Mouse (Mus musculus) MEL (cell line): ENCODE data around the gene Il10rb. TPM values are rescaled to one million over a fixed set of nuclear protein-coding genes. Genes with fewer than 3 reads are reported as not detected.
A peak's percentile ranks its signal among the peaks of the same experiment; 100 is the strongest.

Experiments
- DNase-seq: peaks from one replicate; pipeline ENCODE4 v3.0.0; 2011; ENCODE audit warnings: low read depth, low spot score
- H3K27ac ChIP-seq: 2 replicates; pipeline ENCODE4 v1.5.1; 2012; ENCODE audit warnings: low read depth, mild to moderate bottlenecking, control low read depth, low read length, moderate library complexity; ENCODE audit not compliant: control insufficient read depth
- H3K27me3 ChIP-seq, 2 experiments: fragments of 150-350 bp in 1 of 2; sonication (generic) in 1 of 2; 2 replicates each; pipeline ENCODE4 v1.6.1; 2012; ENCODE audit warnings: low read length in 2 of 2, mild to moderate bottlenecking in 2 of 2, improper control_type of control experiment in 1 of 2, moderate library complexity in 1 of 2; ENCODE audit not compliant: insufficient read depth in 2 of 2, control insufficient read depth in 1 of 2
- H3K36me3 ChIP-seq, 2 experiments: 2 replicates each; pipeline ENCODE4 v1.6.1; 2012 to 2014; ENCODE audit warnings: low read length in 2 of 2, improper control_type of control experiment in 1 of 2, inconsistent platforms in 1 of 2, mild to moderate bottlenecking in 1 of 2; ENCODE audit not compliant: insufficient read depth in 2 of 2, control insufficient read depth in 1 of 2
- H3K4me1 ChIP-seq, 2 experiments: fragments of 150-350 bp in 1 of 2; sonication (generic) in 1 of 2; 2 replicates each; pipeline ENCODE4 v1.6.1; 2012; ENCODE audit warnings: low read length in 2 of 2, improper control_type of control experiment in 1 of 2, mild to moderate bottlenecking in 1 of 2; ENCODE audit not compliant: insufficient read depth in 2 of 2, control insufficient read depth in 1 of 2
- H3K4me3 ChIP-seq, 2 experiments: fragments of 150-350 bp in 1 of 2; sonication (generic) in 1 of 2; 2 replicates each; pipeline ENCODE4 v1.5.1; 2012; ENCODE audit warnings: low read depth in 2 of 2, low read length in 2 of 2, mild to moderate bottlenecking in 2 of 2, moderate library complexity in 2 of 2, control low read depth in 1 of 2, improper control_type of control experiment in 1 of 2; ENCODE audit not compliant: control insufficient read depth in 1 of 2, insufficient read depth in 1 of 2
- H3K79me2 ChIP-seq: 2 replicates; pipeline ENCODE4 v1.6.1; 2012; ENCODE audit warnings: mild to moderate bottlenecking, low read length, moderate library complexity; ENCODE audit not compliant: control insufficient read depth, poor library complexity, insufficient read depth
- H3K9ac ChIP-seq: 2 replicates; pipeline ENCODE4 v1.6.1; 2012; ENCODE audit warnings: low read depth, mild to moderate bottlenecking, control low read depth, low read length, moderate library complexity; ENCODE audit not compliant: control insufficient read depth, poor library complexity, severe bottlenecking
- H3K9me3 ChIP-seq: fragments of 150-350 bp; sonication (generic); replicated peaks from 2 replicates; pipeline ENCODE4 v1.6.1; 2012; ENCODE audit warnings: mild to moderate bottlenecking, low read length, improper control_type of control experiment, moderate library complexity; ENCODE audit not compliant: insufficient read depth
- BHLHE40 ChIP-seq: IDR thresholded peaks from 2 replicates; pipeline ENCODE4 v1.6.1; 2012; ENCODE audit warnings: low read depth, mild to moderate bottlenecking, inconsistent platforms, low read length, improper control_type of control experiment, borderline replicate concordance
- CHD2 ChIP-seq: IDR thresholded peaks from 2 replicates; pipeline ENCODE4 v1.6.1; 2011; ENCODE audit warnings: low read length, improper control_type of control experiment
- CTCF ChIP-seq, 3 experiments: IDR thresholded peaks in 2 of 3; conservative IDR thresholded peaks in 1 of 3; 2 replicates each; pipeline ENCODE4 v1.5.1; 2011 to 2012; ENCODE audit warnings: low read length in 3 of 3, low read depth in 2 of 3, mild to moderate bottlenecking in 2 of 3, improper control_type of control experiment in 1 of 3, inconsistent platforms in 1 of 3, mixed read lengths in 1 of 3, moderate library complexity in 1 of 3; ENCODE audit not compliant: control insufficient read depth in 1 of 3, insufficient read depth in 1 of 3, poor library complexity in 1 of 3, severe bottlenecking in 1 of 3
- EP300 ChIP-seq, 2 experiments: IDR thresholded peaks; 2 replicates each; pipeline ENCODE4 v1.6.1; 2011; ENCODE audit warnings: improper control_type of control experiment in 2 of 2, low read length in 2 of 2, low read depth in 1 of 2, mild to moderate bottlenecking in 1 of 2
- ETS1 ChIP-seq: IDR thresholded peaks from 2 replicates; pipeline ENCODE4 v1.6.1; 2012; ENCODE audit warnings: low read depth, mild to moderate bottlenecking, inconsistent platforms, low read length, improper control_type of control experiment, moderate library complexity
- GABPA ChIP-seq: IDR thresholded peaks from 2 replicates; pipeline ENCODE4 v1.6.1; 2012; ENCODE audit warnings: low read depth, mild to moderate bottlenecking, inconsistent platforms, low read length, improper control_type of control experiment, moderate library complexity
- HCFC1 ChIP-seq: IDR thresholded peaks from 2 replicates; pipeline ENCODE4 v1.6.1; 2012; ENCODE audit warnings: low read depth, mild to moderate bottlenecking, inconsistent platforms, low read length, improper control_type of control experiment, moderate library complexity
- KAT2A ChIP-seq: conservative IDR thresholded peaks from 2 replicates; pipeline ENCODE4 v1.6.1; 2012; ENCODE audit warnings: low read depth, low read length, improper control_type of control experiment, inconsistent platforms
- MAFK ChIP-seq: IDR thresholded peaks from 2 replicates; pipeline ENCODE4 v1.6.1; 2011; ENCODE audit warnings: low read depth, mild to moderate bottlenecking, low read length, improper control_type of control experiment, borderline replicate concordance
- MAX ChIP-seq: IDR thresholded peaks from 2 replicates; pipeline ENCODE4 v1.6.1; 2011; ENCODE audit warnings: low read length, improper control_type of control experiment
- MAZ ChIP-seq: IDR thresholded peaks from 2 replicates; pipeline ENCODE4 v1.6.1; 2012; ENCODE audit warnings: low read depth, mild to moderate bottlenecking, inconsistent platforms, low read length, improper control_type of control experiment
- MXI1 ChIP-seq: IDR thresholded peaks from 2 replicates; pipeline ENCODE4 v1.6.1; 2011; ENCODE audit warnings: mild to moderate bottlenecking, low read depth, low read length, improper control_type of control experiment
- MYB ChIP-seq: IDR thresholded peaks from 2 replicates; pipeline ENCODE4 v1.6.1; 2011; ENCODE audit warnings: mild to moderate bottlenecking, low read depth, low read length, improper control_type of control experiment
- NELFE ChIP-seq: IDR thresholded peaks from 2 replicates; pipeline ENCODE4 v1.6.1; 2011; ENCODE audit warnings: low read depth, low read length, improper control_type of control experiment
- NRF1 ChIP-seq: IDR thresholded peaks from 2 replicates; pipeline ENCODE4 v1.6.1; 2014; ENCODE audit warnings: low read depth, mild to moderate bottlenecking, inconsistent platforms, low read length, improper control_type of control experiment, moderate library complexity; ENCODE audit not compliant: poor library complexity, insufficient read depth, severe bottlenecking
- POLR2AphosphoS2 ChIP-seq: IDR thresholded peaks from 2 replicates; pipeline ENCODE4 v1.6.1; 2011; ENCODE audit warnings: low read length, improper control_type of control experiment
- POLR2AphosphoS5 ChIP-seq: IDR thresholded peaks from 2 replicates; pipeline ENCODE4 v1.6.1; 2012; ENCODE audit warnings: low read depth, borderline replicate concordance, mild to moderate bottlenecking, inconsistent platforms, low read length, moderate library complexity, mixed read lengths
- RCOR1 ChIP-seq: IDR thresholded peaks from 2 replicates; pipeline ENCODE4 v1.6.1; 2012; ENCODE audit warnings: low read depth, mild to moderate bottlenecking, inconsistent platforms, low read length, improper control_type of control experiment
- SIN3A ChIP-seq: IDR thresholded peaks from 2 replicates; pipeline ENCODE4 v1.6.1; 2012; ENCODE audit warnings: low read length, improper control_type of control experiment, inconsistent platforms
- TAL1 ChIP-seq: IDR thresholded peaks from 2 replicates; pipeline ENCODE4 v1.6.1; 2012; ENCODE audit warnings: mild to moderate bottlenecking, inconsistent platforms, low read length, moderate library complexity, mixed read lengths
- TCF12 ChIP-seq: IDR thresholded peaks from 2 replicates; pipeline ENCODE4 v1.6.1; 2014; ENCODE audit warnings: low read depth, mild to moderate bottlenecking, inconsistent platforms, low read length, improper control_type of control experiment, moderate library complexity
- UBTF ChIP-seq: IDR thresholded peaks from 2 replicates; pipeline ENCODE4 v1.6.1; 2012; ENCODE audit warnings: low read depth, mild to moderate bottlenecking, inconsistent platforms, low read length, improper control_type of control experiment, moderate library complexity, borderline replicate concordance; ENCODE audit not compliant: insufficient read depth
- USF2 ChIP-seq, 2 experiments: IDR thresholded peaks; 2 replicates each; pipeline ENCODE4 v1.6.1; 2011 to 2012; ENCODE audit warnings: improper control_type of control experiment in 2 of 2, low read length in 2 of 2, borderline replicate concordance in 1 of 2, inconsistent platforms in 1 of 2, low read depth in 1 of 2, mild to moderate bottlenecking in 1 of 2; ENCODE audit not compliant: insufficient read depth in 1 of 2
- ZC3H11A ChIP-seq: IDR thresholded peaks from 2 replicates; pipeline ENCODE4 v1.6.1; 2012; ENCODE audit warnings: low read depth, mild to moderate bottlenecking, inconsistent platforms, low read length, improper control_type of control experiment
- ZKSCAN1 ChIP-seq: IDR thresholded peaks from 2 replicates; pipeline ENCODE4 v1.6.1; 2012; ENCODE audit warnings: low read depth, mild to moderate bottlenecking, inconsistent platforms, low read length, improper control_type of control experiment, moderate library complexity
- ZNF384 ChIP-seq: IDR thresholded peaks from 2 replicates; pipeline ENCODE4 v1.6.1; 2012; ENCODE audit warnings: low read depth, mild to moderate bottlenecking, inconsistent platforms, low read length, improper control_type of control experiment
- polyA plus RNA-seq, 2 experiments: library from polyadenylated mRNA; stranded (reverse) in 1 of 2; unstranded in 1 of 2; fragments of >175 nt in 1 of 2; fragments of >200 nt in 1 of 2; gene quantifications; 2 replicates each; pipeline versions ENCODE4 v1.2.1 to v1.2.4; 2012; ENCODE audit warnings: low replicate concordance in 2 of 2, low read depth in 1 of 2; ENCODE audit not compliant: insufficient read length in 2 of 2, insufficient read depth in 1 of 2, missing spikeins in 1 of 2
- total RNA-seq: library from RNA; depleted of rRNA; stranded (reverse); fragments of 300-350 nt; gene quantifications from 2 replicates; pipeline ENCODE4 v1.2.3, GENCODE M21; 2012

The Il10rb gene
- total and polyA plus RNA-seq, 3 experiments = 4.7 to 14.6 TPM; not detected in 1

GRCm38 (mm10) chr16:91448088-91448487 lies 42.1 kb downstream of the Il10rb start (continued):
- TF ChIP-seq UBTF = no peak
- TF ChIP-seq, all 39 proteins: peak for 5

- no peak for DNase-seq
- Histone ChIP-seq H3K27me3 (no peaks in the 10 kb centered on the region), H3K4me1 (peaks cover 25 to 38% of the 10 kb centered on the region in 2 experiments), H3K4me3 (no peak overlapping the region), H3K9ac (no peak overlapping the region), H3K79me2 (no peaks in the 10 kb centered on the region), H3K36me3 (peaks cover 0 to 31% of the 10 kb centered on the region in 2 experiments; a peak in 2 of 4 replicates), H3K27ac (no peak overlapping the region), H3K9me3 (no peaks in the 10 kb centered on the region)
- TF ChIP-seq MXI1 (no peak), KAT2A (no peak)
These were observed 42.9 kb downstream of the Il10rb start for GRCm38 (mm10) chr16:91448895-91449294.

GRCm38 (mm10) chr16:91450137-91451064 lies 44.4 kb downstream of the Il10rb start:
- Histone ChIP-seq H3K79me2 (no peaks in the 10 kb centered on the region), H3K9me3 (no peaks in the 10 kb centered on the region), H3K4me3 (no peak overlapping the region), H3K9ac (no peak overlapping the region), H3K27me3 (no peaks in the 10 kb centered on the region), H3K4me1 (peaks cover 25 to 38% of the 10 kb centered on the region in 2 experiments), H3K27ac (no peak overlapping the region), H3K36me3 (peaks cover 0 to 31% of the 10 kb centered on the region in 2 experiments; a peak in 2 of 4 replicates)
- DNase-seq = peak; percentile 48
- 0 out of 2 replicates have a peak, but pooled peaks have one; percentile 9 for TF ChIP-seq BHLHE40
- TF ChIP-seq TCF12 = no peak
- no peak for TF ChIP-seq EP300 (IDR thresholded peaks at IDR 0.05; ENCODE audit: low read depth in 1 of 2, low read length in 2 of 2)
- TF ChIP-seq NRF1 = no peak
- TF ChIP-seq MAZ = no peak
- no peak for TF ChIP-seq MXI1
- no peak for TF ChIP-seq USF2 (IDR thresholded peaks at IDR 0.05; ENCODE audit: borderline replicate concordance in 1 of 2, insufficient read depth in 1 of 2, low read depth in 1 of 2, low read length in 2 of 2)
- TF ChIP-seq ETS1 = no peak
- no peak for TF ChIP-seq GABPA
- no peak for TF ChIP-seq HCFC1
- no peak for TF ChIP-seq CHD2
- no peak for TF ChIP-seq MAX
- TF ChIP-seq ZC3H11A = peak; percentile 46; the same call in 1 of the 2 replicates
- TF ChIP-seq ZNF384 = 0 out of 2 replicates have a peak, but pooled peaks have one; percentile 19
- no peak for TF ChIP-seq POLR2AphosphoS2
- TF ChIP-seq NELFE = no peak
- TF ChIP-seq TAL1 = no peak
- TF ChIP-seq UBTF = no peak
- no peak for TF ChIP-seq ZKSCAN1
- TF ChIP-seq MAFK = no peak
- TF ChIP-seq CTCF (IDR thresholded peaks at IDR 0.05 in 2 of 3, conservative IDR thresholded peaks at IDR 0.05 in 1 of 3; ENCODE audit: control insufficient read depth in 1 of 3, insufficient read depth in 1 of 3, low read depth in 2 of 3, low read length in 3 of 3, poor library complexity in 1 of 3, severe bottlenecking in 1 of 3) = peak; percentile 22 to 54 (median 45); a peak in 4 of 6 replicates
- TF ChIP-seq SIN3A = no peak
- no peak for TF ChIP-seq MYB
- TF ChIP-seq RCOR1 = no peak
- TF ChIP-seq POLR2AphosphoS5 = no peak
